Mouse (Mus musculus): ENCODE measurements around the gene Kiss1r.

DNA sequence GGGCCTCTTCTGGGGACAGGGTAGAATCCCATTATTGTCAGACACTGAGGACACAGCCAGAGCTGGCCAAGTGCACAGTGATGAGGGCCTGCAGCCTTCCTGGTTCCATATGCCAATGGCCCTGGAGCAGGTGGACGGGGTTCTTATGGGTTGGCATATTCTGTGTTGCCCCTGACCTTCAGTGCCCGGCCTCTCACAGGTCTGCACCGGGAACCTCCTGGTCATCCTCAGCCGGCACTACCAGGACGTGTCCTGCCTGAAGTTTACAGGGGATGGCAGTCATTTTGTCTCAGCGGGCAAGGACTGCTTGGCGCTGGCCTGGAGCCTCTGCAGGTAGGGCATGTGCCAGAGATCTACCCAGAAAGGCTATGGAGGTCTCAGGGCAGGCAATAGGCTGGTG is 48.0 kb downstream of the Kiss1r start:
- TF ChIP-seq EP300 (IDR thresholded peaks at IDR 0.05; ENCODE audit: low read depth) (no peak), CTCF (IDR thresholded peaks at IDR 0.05; ENCODE audit: low read depth) (no peak)

All from heart, postnatal 0 days (tissue).